Mouse (Mus musculus): ENCODE measurements around the gene Pde3a. TPM values are rescaled to one million over a fixed set of nuclear protein-coding genes. Genes with fewer than 3 reads are reported as not detected.

The Pde3a gene
- polyA plus RNA-seq, 1 experiment from 2014 or later, result 12.0 TPM

- H3K4me1 ChIP-seq, result peaks cover 11% of the 10 kb centered on the region
- H3K9ac ChIP-seq, result no peak overlapping the region
- H3K36me3 ChIP-seq, result no peaks in the 10 kb centered on the region
- no peak for ATAC-seq (replicated peaks; ENCODE audit: low FRiP score)
- H3K9me3 ChIP-seq (replicated peaks), result no peaks in the 10 kb centered on the region
- no peaks in the 10 kb centered on the region for H3K27me3 ChIP-seq
- 67% methylated on average over 4 of the region's 4 CpGs for WGBS
- no peak overlapping the region for H3K27ac ChIP-seq
- H3K4me3 ChIP-seq (replicated peaks), result no peak overlapping the region
- no peak overlapping the region for H3K4me2 ChIP-seq
Observed at GRCm38 (mm10) chr6:141375155-141375554, 126.1 kb downstream of the Pde3a start.

- Histone ChIP-seq H3K4me3 (replicated peaks) (no peak overlapping the region), H3K9me3 (replicated peaks) (no peaks in the 10 kb centered on the region), H3K27me3 (no peaks in the 10 kb centered on the region), H3K9ac (no peak overlapping the region), H3K4me2 (peak overlapping the region; percentile 42), H3K27ac (peak overlapping the region; percentile 86), H3K4me1 (peaks cover 33% of the 10 kb centered on the region), H3K36me3 (no peaks in the 10 kb centered on the region)
- WGBS, result 15% methylated on average over 12 of the region's 12 CpGs
- ATAC-seq (replicated peaks; ENCODE audit: low FRiP score), result peak; percentile 65
Observed at GRCm38 (mm10) chr6:141380927-141381326, 131.9 kb downstream of the Pde3a start.

- Histone ChIP-seq H3K27me3 (no peaks in the 10 kb centered on the region), H3K4me2 (peak overlapping the region; percentile 42), H3K36me3 (no peaks in the 10 kb centered on the region), H3K9ac (no peak overlapping the region), H3K4me3 (replicated peaks) (no peak overlapping the region), H3K27ac (peak overlapping the region; percentile 86), H3K4me1 (peaks cover 33% of the 10 kb centered on the region), H3K9me3 (replicated peaks) (no peaks in the 10 kb centered on the region)
- 9% methylated on average over 8 of the region's 8 CpGs for WGBS
- peak; percentile 91 for ATAC-seq (replicated peaks; ENCODE audit: low FRiP score)
Observed at GRCm38 (mm10) chr6:141381473-141381872, 132.4 kb downstream of the Pde3a start.

GRCm38 (mm10) chr6:141381881-141382370, 132.9 kb downstream of the Pde3a start:
- Histone ChIP-seq H3K4me1 (peaks cover 33% of the 10 kb centered on the region), H3K36me3 (no peaks in the 10 kb centered on the region), H3K27ac (peak overlapping the region; percentile 86), H3K4me2 (peak overlapping the region; percentile 42), H3K4me3 (replicated peaks) (no peak overlapping the region), H3K27me3 (no peaks in the 10 kb centered on the region), H3K9ac (no peak overlapping the region), H3K9me3 (replicated peaks) (no peaks in the 10 kb centered on the region)
- no peak for ATAC-seq (replicated peaks; ENCODE audit: low FRiP score)
- 74% methylated on average over 4 of the region's 4 CpGs for WGBS

- H3K4me3 ChIP-seq (replicated peaks), result no peak overlapping the region
- H3K4me2 ChIP-seq, result no peak overlapping the region
- no peak overlapping the region for H3K9ac ChIP-seq
- ATAC-seq (replicated peaks; ENCODE audit: low FRiP score), result no peak
- no peaks in the 10 kb centered on the region for H3K27me3 ChIP-seq
- peaks cover 5% of the 10 kb centered on the region; the same call in 1 of the 2 replicates for H3K4me1 ChIP-seq
- no peaks in the 10 kb centered on the region for H3K9me3 ChIP-seq (replicated peaks)
- peak overlapping the region; percentile 48; the same call in 1 of the 2 replicates for H3K27ac ChIP-seq
- no peaks in the 10 kb centered on the region for H3K36me3 ChIP-seq
- 41% methylated on average over 5 of the region's 5 CpGs for WGBS
Observed at GRCm38 (mm10) chr6:141388104-141388503, 139.0 kb downstream of the Pde3a start.

GRCm38 (mm10) chr6:141395926-141396325, 146.9 kb downstream of the Pde3a start:
- 63% methylated on average over 3 of the region's 3 CpGs for WGBS
- Histone ChIP-seq H3K27me3 (no peaks in the 10 kb centered on the region), H3K9me3 (replicated peaks) (no peaks in the 10 kb centered on the region), H3K27ac (peak overlapping the region; percentile 50; the same call in 1 of the 2 replicates), H3K36me3 (no peaks in the 10 kb centered on the region), H3K4me2 (no peak overlapping the region), H3K4me1 (peaks cover 22% of the 10 kb centered on the region), H3K9ac (no peak overlapping the region), H3K4me3 (replicated peaks) (no peak overlapping the region)
- no peak for ATAC-seq (replicated peaks; ENCODE audit: low FRiP score)

GRCm38 (mm10) chr6:141399411-141399810, 150.3 kb downstream of the Pde3a start:
- ATAC-seq (replicated peaks; ENCODE audit: low FRiP score), result peak; percentile 80
- WGBS, result 35% methylated on average over 4 of the region's 4 CpGs

GRCm38 (mm10) chr6:141403943-141404342, 154.9 kb downstream of the Pde3a start:
- H3K4me1 ChIP-seq, result peaks cover 6% of the 10 kb centered on the region; the same call in 1 of the 2 replicates
- no peaks in the 10 kb centered on the region for H3K36me3 ChIP-seq
- 70% methylated on average over 2 of the region's 2 CpGs for WGBS
- H3K9ac ChIP-seq, result no peak overlapping the region
- H3K27ac ChIP-seq, result no peak overlapping the region
- H3K9me3 ChIP-seq (replicated peaks), result no peaks in the 10 kb centered on the region
- no peaks in the 10 kb centered on the region for H3K27me3 ChIP-seq
- H3K4me3 ChIP-seq (replicated peaks), result no peak overlapping the region
- no peak overlapping the region for H3K4me2 ChIP-seq
- no peak for ATAC-seq (replicated peaks; ENCODE audit: low FRiP score)

More at GRCm38 (mm10) chr6:141399411-141399810, 150.3 kb downstream of the Pde3a start:
- H3K4me1 ChIP-seq, result peaks cover 22% of the 10 kb centered on the region
- no peak overlapping the region for H3K4me3 ChIP-seq (replicated peaks)
- H3K27ac ChIP-seq, result peak overlapping the region; percentile 81
- no peak overlapping the region for H3K4me2 ChIP-seq
- H3K27me3 ChIP-seq, result no peaks in the 10 kb centered on the region
- no peaks in the 10 kb centered on the region for H3K36me3 ChIP-seq
- no peak overlapping the region for H3K9ac ChIP-seq
- no peaks in the 10 kb centered on the region for H3K9me3 ChIP-seq (replicated peaks)

GRCm38 (mm10) chr6:141404649-141405048, 155.6 kb downstream of the Pde3a start:
- no peaks in the 10 kb centered on the region for H3K36me3 ChIP-seq
- H3K4me1 ChIP-seq, result peaks cover 4% of the 10 kb centered on the region; the same call in 1 of the 2 replicates
- H3K9me3 ChIP-seq (replicated peaks), result no peaks in the 10 kb centered on the region
- ATAC-seq (replicated peaks; ENCODE audit: low FRiP score), result no peak
- no peak overlapping the region for H3K4me3 ChIP-seq (replicated peaks)
- no peak overlapping the region for H3K27ac ChIP-seq
- H3K9ac ChIP-seq, result no peak overlapping the region
- WGBS, result 63% methylated on average over 7 of the region's 7 CpGs
- no peak overlapping the region for H3K4me2 ChIP-seq
- no peaks in the 10 kb centered on the region for H3K27me3 ChIP-seq

GRCm38 (mm10) chr6:141405496-141405895, 156.4 kb downstream of the Pde3a start:
- no peaks in the 10 kb centered on the region for H3K9me3 ChIP-seq (replicated peaks)
- H3K27ac ChIP-seq, result no peak overlapping the region
- 44% methylated on average over 5 of the region's 5 CpGs for WGBS

GRCm38 (mm10) chr6:141408758-141409157, 159.7 kb downstream of the Pde3a start:
- no peak overlapping the region for H3K9ac ChIP-seq
- no peak for ATAC-seq (replicated peaks; ENCODE audit: low FRiP score)
- 95% methylated on average over 4 of the region's 4 CpGs for WGBS
- peaks cover 4% of the 10 kb centered on the region; the same call in 1 of the 2 replicates for H3K4me1 ChIP-seq
- no peaks in the 10 kb centered on the region for H3K27me3 ChIP-seq
- no peak overlapping the region for H3K27ac ChIP-seq
- no peak overlapping the region for H3K4me3 ChIP-seq (replicated peaks)
- H3K9me3 ChIP-seq (replicated peaks), result no peaks in the 10 kb centered on the region
- no peak overlapping the region for H3K4me2 ChIP-seq
- no peaks in the 10 kb centered on the region for H3K36me3 ChIP-seq

More at GRCm38 (mm10) chr6:141405496-141405895, 156.4 kb downstream of the Pde3a start:
- H3K27me3 ChIP-seq, result no peaks in the 10 kb centered on the region
- no peak overlapping the region for H3K4me2 ChIP-seq
- H3K9ac ChIP-seq, result no peak overlapping the region
- peaks cover 4% of the 10 kb centered on the region; the same call in 1 of the 2 replicates for H3K4me1 ChIP-seq
- H3K4me3 ChIP-seq (replicated peaks), result no peak overlapping the region
- H3K36me3 ChIP-seq, result no peaks in the 10 kb centered on the region
- ATAC-seq (replicated peaks; ENCODE audit: low FRiP score), result no peak

- WGBS, result 84% methylated on average over 5 of the region's 5 CpGs
- Histone ChIP-seq H3K4me3 (replicated peaks) (no peak overlapping the region), H3K9me3 (replicated peaks) (no peaks in the 10 kb centered on the region), H3K36me3 (no peaks in the 10 kb centered on the region), H3K4me1 (no peaks in the 10 kb centered on the region), H3K9ac (no peak overlapping the region), H3K27ac (no peak overlapping the region), H3K27me3 (no peaks in the 10 kb centered on the region), H3K4me2 (no peak overlapping the region)
- no peak for ATAC-seq (replicated peaks; ENCODE audit: low FRiP score)
Observed at GRCm38 (mm10) chr6:141410836-141411235, 161.8 kb downstream of the Pde3a start.

- Histone ChIP-seq H3K4me1 (no peaks in the 10 kb centered on the region), H3K9me3 (replicated peaks) (no peaks in the 10 kb centered on the region), H3K9ac (no peak overlapping the region), H3K4me2 (no peak overlapping the region), H3K27ac (no peak overlapping the region), H3K36me3 (no peaks in the 10 kb centered on the region), H3K4me3 (replicated peaks) (no peak overlapping the region), H3K27me3 (no peaks in the 10 kb centered on the region)
- no peak for ATAC-seq (replicated peaks; ENCODE audit: low FRiP score)
- WGBS, result 85% methylated on average over 6 of the region's 6 CpGs
Observed at GRCm38 (mm10) chr6:141425114-141425513, 176.0 kb downstream of the Pde3a start.

All from kidney, embryonic 15.5 days (tissue).